Mouse (Mus musculus): Measurements from ENCODE around the gene Suv39h1.

Suv39h1 gene

GRCm38 (mm10) chrX:8024795-8025194 is 49.8 kb downstream of the Suv39h1 start:
- no peak for DNase-seq

- peak; percentile 5 to 11 for DNase-seq
These were observed 54.3 kb downstream of the Suv39h1 start for GRCm38 (mm10) chrX:8020111-8020778.

- peak in 1 of 2 experiments; percentile 7 for DNase-seq
These were observed 56.3 kb downstream of the Suv39h1 start, which contains the start of gene Glod5 for GRCm38 (mm10) chrX:8018286-8018685. Gene Glod5, minus strand, starts transcription at chrX:8018492.

- peak; percentile 55 to 58 for DNase-seq
These were observed 57.4 kb downstream of the Suv39h1 start for GRCm38 (mm10) chrX:8017142-8017541.

- DNase-seq, result peak; percentile 18 to 59
These were observed 58.9 kb downstream of the Suv39h1 start for GRCm38 (mm10) chrX:8015675-8016074.

- no peak for DNase-seq
These were observed 60.8 kb downstream of the Suv39h1 start for GRCm38 (mm10) chrX:8013569-8014314.

- no peak for DNase-seq
These were observed 61.4 kb downstream of the Suv39h1 start for GRCm38 (mm10) chrX:8013157-8013556.

Data from kidney, postnatal 4 days (tissue).